ENCODE assay signal across 14 mouse cellular contexts in genomic region chr11:96589828-96590227, GRCm38 (mm10).
"Had no signal": no experiment of that assay in that cellular context is flagged by ENCODE, and none has a peak within 500 bp of the region (broad histone marks: within the 10 kb centered on the region; RNA-seq: fewer than 3 reads in every experiment).

No protein-coding gene starts in this region.

- H3K27me3 ChIP-seq: liver, embryonic 13.5 days; lung, embryonic 15.5 days; midbrain, embryonic 13.5 days had no signal

- H3K4me3 ChIP-seq: left cerebral cortex, adult 2 months; liver, embryonic 13.5 days; lung, embryonic 15.5 days; megakaryocyte, embryonic 14.5 days; midbrain, embryonic 10.5 days; midbrain, embryonic 13.5 days had no signal

- H3K4me1 ChIP-seq: liver, embryonic 13.5 days; midbrain, embryonic 13.5 days had no signal

- DNase-seq: kidney, adult 2 months; kidney, postnatal 10 days; kidney, postnatal 36 days; layer of hippocampus, postnatal 36 days; liver, embryonic 13.5 days; thymus, adult 18-20 months; thymus, postnatal 14 days; thymus, postnatal 4 days had no signal

- H3K27ac ChIP-seq: left cerebral cortex, adult 2 months; liver, embryonic 13.5 days; lung, embryonic 15.5 days; midbrain, embryonic 10.5 days; midbrain, embryonic 13.5 days had no signal

- H3K36me3 ChIP-seq: liver, embryonic 13.5 days; lung, embryonic 15.5 days; midbrain, embryonic 10.5 days; midbrain, embryonic 13.5 days had no signal

- H3K9me3 ChIP-seq: liver, embryonic 13.5 days; lung, embryonic 15.5 days; megakaryocyte, embryonic 14.5 days; midbrain, embryonic 10.5 days; midbrain, embryonic 13.5 days had no signal

- ATAC-seq: intestine, postnatal 0 days; midbrain, embryonic 13.5 days had no signal

- H3K4me2 ChIP-seq: liver, embryonic 13.5 days; lung, embryonic 15.5 days; midbrain, embryonic 13.5 days had no signal

- H3K9ac ChIP-seq: liver, embryonic 13.5 days; lung, embryonic 15.5 days; midbrain, embryonic 13.5 days had no signal
